Mouse (Mus musculus): ENCODE data around the gene Spag6. TPM values are rescaled to one million over a fixed set of nuclear protein-coding genes. Genes with fewer than 3 reads are reported as not detected.

Gene Spag6
- polyA plus RNA-seq, 1 experiment from 2014 or later = 0.21 TPM

GRCm38 (mm10) chr2:18737040-18737439 lies 43.2 kb downstream of the Spag6 start:
- Histone ChIP-seq H3K36me3 (no peaks in the 10 kb centered on the region), H3K27ac (no peak overlapping the region), H3K9ac (replicated peaks) (no peak overlapping the region), H3K9me3 (no peaks in the 10 kb centered on the region), H3K4me3 (replicated peaks) (no peak overlapping the region), H3K27me3 (no peaks in the 10 kb centered on the region), H3K4me2 (no peak overlapping the region), H3K4me1 (replicated peaks) (no peaks in the 10 kb centered on the region; the same call in 1 of the 2 replicates)
- ATAC-seq (ENCODE audit: insufficient number of reproducible peaks, insufficient read depth, low FRiP score, low TSS enrichment, low read depth) = no peak
- WGBS = 43% methylated on average over 8 of the region's 8 CpGs

- Histone ChIP-seq H3K4me2 (no peak overlapping the region), H3K27me3 (no peaks in the 10 kb centered on the region), H3K36me3 (no peaks in the 10 kb centered on the region), H3K4me3 (replicated peaks) (no peak overlapping the region), H3K9ac (replicated peaks) (no peak overlapping the region), H3K27ac (no peak overlapping the region), H3K4me1 (replicated peaks) (no peaks in the 10 kb centered on the region; the same call in 1 of the 2 replicates), H3K9me3 (no peaks in the 10 kb centered on the region)
- 51% methylated on average over 2 of the region's 2 CpGs for WGBS
- ATAC-seq (ENCODE audit: insufficient number of reproducible peaks, insufficient read depth, low FRiP score, low TSS enrichment, low read depth) = no peak
Observed at GRCm38 (mm10) chr2:18739216-18739615, 45.4 kb downstream of the Spag6 start.

GRCm38 (mm10) chr2:18756144-18756543 lies 62.3 kb downstream of the Spag6 start:
- H3K4me1 ChIP-seq (replicated peaks) = no peaks in the 10 kb centered on the region
- 61% methylated on average over 2 of the region's 2 CpGs for WGBS
- no peaks in the 10 kb centered on the region for H3K36me3 ChIP-seq

GRCm38 (mm10) chr2:18764846-18765245 lies 71.0 kb downstream of the Spag6 start:
- no peak overlapping the region for H3K9ac ChIP-seq (replicated peaks)
- H3K4me2 ChIP-seq = no peak overlapping the region
- H3K27me3 ChIP-seq = no peaks in the 10 kb centered on the region
- no peak for ATAC-seq (ENCODE audit: insufficient number of reproducible peaks, insufficient read depth, low FRiP score, low TSS enrichment, low read depth)
- no peak overlapping the region for H3K4me3 ChIP-seq (replicated peaks)
- no peaks in the 10 kb centered on the region for H3K9me3 ChIP-seq
- no peak overlapping the region for H3K27ac ChIP-seq
- WGBS = 81% methylated on average over 2 of the region's 2 CpGs
- peaks cover 5% of the 10 kb centered on the region; the same call in 1 of the 2 replicates for H3K4me1 ChIP-seq (replicated peaks)
- no peaks in the 10 kb centered on the region for H3K36me3 ChIP-seq

More at GRCm38 (mm10) chr2:18756144-18756543, 62.3 kb downstream of the Spag6 start:
- Histone ChIP-seq H3K9ac (replicated peaks) (no peak overlapping the region), H3K9me3 (no peaks in the 10 kb centered on the region), H3K4me2 (no peak overlapping the region), H3K27ac (no peak overlapping the region), H3K4me3 (replicated peaks) (no peak overlapping the region), H3K27me3 (peaks cover 3% of the 10 kb centered on the region; the same call in 1 of the 2 replicates)
- ATAC-seq (ENCODE audit: insufficient number of reproducible peaks, insufficient read depth, low FRiP score, low TSS enrichment, low read depth) = no peak

- Histone ChIP-seq H3K4me3 (replicated peaks) (no peak overlapping the region), H3K36me3 (no peaks in the 10 kb centered on the region), H3K4me2 (peak overlapping the region; percentile 69), H3K27me3 (no peaks in the 10 kb centered on the region), H3K4me1 (replicated peaks) (peaks cover 5% of the 10 kb centered on the region; the same call in 1 of the 2 replicates), H3K9me3 (no peaks in the 10 kb centered on the region), H3K27ac (no peak overlapping the region), H3K9ac (replicated peaks) (no peak overlapping the region)
- 62% methylated on average over 12 of the region's 12 CpGs for WGBS
- no peak for ATAC-seq (ENCODE audit: insufficient number of reproducible peaks, insufficient read depth, low FRiP score, low TSS enrichment, low read depth)
Observed at GRCm38 (mm10) chr2:18765481-18766249, 71.8 kb downstream of the Spag6 start.

GRCm38 (mm10) chr2:18766441-18766820 lies 72.6 kb downstream of the Spag6 start:
- Histone ChIP-seq H3K4me3 (replicated peaks) (peak overlapping the region; percentile 65), H3K4me2 (peak overlapping the region; percentile 69), H3K27ac (peak overlapping the region; percentile 95), H3K27me3 (no peaks in the 10 kb centered on the region), H3K4me1 (replicated peaks) (peaks cover 5% of the 10 kb centered on the region; the same call in 1 of the 2 replicates), H3K9ac (replicated peaks) (peak overlapping the region; percentile 92), H3K36me3 (no peaks in the 10 kb centered on the region), H3K9me3 (peaks cover 5% of the 10 kb centered on the region; the same call in 1 of the 2 replicates)
- ATAC-seq (ENCODE audit: insufficient number of reproducible peaks, insufficient read depth, low FRiP score, low TSS enrichment, low read depth) = no peak
- 41% methylated on average over 4 of the region's 4 CpGs for WGBS

- peak overlapping the region; percentile 92 for H3K9ac ChIP-seq (replicated peaks)
- H3K9me3 ChIP-seq = peaks cover 7% of the 10 kb centered on the region; the same call in 1 of the 2 replicates
- H3K4me2 ChIP-seq = peak overlapping the region; percentile 69
- no peaks in the 10 kb centered on the region for H3K36me3 ChIP-seq
- peak overlapping the region; percentile 65 for H3K4me3 ChIP-seq (replicated peaks)
- peak overlapping the region; percentile 95 for H3K27ac ChIP-seq
- 1% methylated on average over 56 of the region's 56 CpGs for WGBS
- no peaks in the 10 kb centered on the region; the same call in 1 of the 2 replicates for H3K27me3 ChIP-seq
- H3K4me1 ChIP-seq (replicated peaks) = peaks cover 5% of the 10 kb centered on the region; the same call in 1 of the 2 replicates
- ATAC-seq (ENCODE audit: insufficient number of reproducible peaks, insufficient read depth, low FRiP score, low TSS enrichment, low read depth) = peak; percentile 88
Observed at GRCm38 (mm10) chr2:18766821-18767541, 73.1 kb downstream of the Spag6 start.

- Histone ChIP-seq H3K27me3 (no peaks in the 10 kb centered on the region; the same call in 1 of the 2 replicates), H3K4me1 (replicated peaks) (peaks cover 5% of the 10 kb centered on the region; the same call in 1 of the 2 replicates), H3K36me3 (no peaks in the 10 kb centered on the region), H3K27ac (no peak overlapping the region), H3K9me3 (peaks cover 7% of the 10 kb centered on the region; the same call in 1 of the 2 replicates), H3K4me2 (no peak overlapping the region), H3K4me3 (replicated peaks) (no peak overlapping the region), H3K9ac (replicated peaks) (no peak overlapping the region)
- WGBS = 88% methylated on average over 2 of the region's 2 CpGs
- no peak for ATAC-seq (ENCODE audit: insufficient number of reproducible peaks, insufficient read depth, low FRiP score, low TSS enrichment, low read depth)
Observed at GRCm38 (mm10) chr2:18768414-18768813, 74.6 kb downstream of the Spag6 start.

GRCm38 (mm10) chr2:18772413-18772812 lies 78.6 kb downstream of the Spag6 start:
- no peak overlapping the region for H3K27ac ChIP-seq
- WGBS = 80% methylated on average over 8 of the region's 8 CpGs
- H3K4me2 ChIP-seq = no peak overlapping the region
- no peak overlapping the region for H3K9ac ChIP-seq (replicated peaks)
- ATAC-seq (ENCODE audit: insufficient number of reproducible peaks, insufficient read depth, low FRiP score, low TSS enrichment, low read depth) = no peak
- no peaks in the 10 kb centered on the region for H3K4me1 ChIP-seq (replicated peaks)
- no peak overlapping the region for H3K4me3 ChIP-seq (replicated peaks)
- peaks cover 7% of the 10 kb centered on the region; the same call in 1 of the 2 replicates for H3K9me3 ChIP-seq
- H3K27me3 ChIP-seq = peaks cover 23% of the 10 kb centered on the region
- no peaks in the 10 kb centered on the region for H3K36me3 ChIP-seq

GRCm38 (mm10) chr2:18774326-18774725 lies 80.5 kb downstream of the Spag6 start:
- no peak overlapping the region for H3K4me3 ChIP-seq (replicated peaks)

GRCm38 (mm10) chr2:18778220-18778619 lies 84.4 kb downstream of the Spag6 start:
- H3K36me3 ChIP-seq = no peaks in the 10 kb centered on the region
- 9% methylated on average over 9 of the region's 9 CpGs for WGBS
- no peaks in the 10 kb centered on the region for H3K9me3 ChIP-seq
- H3K4me3 ChIP-seq (replicated peaks) = no peak overlapping the region
- no peak overlapping the region for H3K9ac ChIP-seq (replicated peaks)
- ATAC-seq (ENCODE audit: insufficient number of reproducible peaks, insufficient read depth, low FRiP score, low TSS enrichment, low read depth) = peak; percentile 47
- H3K4me2 ChIP-seq = peak overlapping the region; percentile 28
- no peak overlapping the region for H3K27ac ChIP-seq
- H3K27me3 ChIP-seq = peaks cover 35% of the 10 kb centered on the region
- peaks cover 16% of the 10 kb centered on the region for H3K4me1 ChIP-seq (replicated peaks)

More at GRCm38 (mm10) chr2:18774326-18774725, 80.5 kb downstream of the Spag6 start:
- Histone ChIP-seq H3K9me3 (peaks cover 7% of the 10 kb centered on the region; the same call in 1 of the 2 replicates), H3K36me3 (no peaks in the 10 kb centered on the region), H3K9ac (replicated peaks) (no peak overlapping the region), H3K27ac (no peak overlapping the region), H3K4me1 (replicated peaks) (peaks cover 10% of the 10 kb centered on the region), H3K27me3 (peaks cover 23% of the 10 kb centered on the region), H3K4me2 (no peak overlapping the region)
- ATAC-seq (ENCODE audit: insufficient number of reproducible peaks, insufficient read depth, low FRiP score, low TSS enrichment, low read depth) = no peak
- 82% methylated on average over 6 of the region's 6 CpGs for WGBS
